Mouse (Mus musculus): Measurements from ENCODE around the gene Ubac2.
"Not testable (repeated sequence)": the region's sequence is repeated elsewhere in the genome, so short reads cannot be mapped to it uniquely, and the experiment has no call there.

Ubac2 gene

GRCm38 (mm10) chr14:121878176-121878858 is at the start of gene Ubac2:
Gene Ubac2, plus strand, starts transcription at chr14:121878620.
- DNase-seq (ENCODE audit: extremely low spot score, low spot score) = peak; percentile 99

GRCm38 (mm10) chr14:121829816-121830442 is 48.5 kb upstream of the Ubac2 start:
- no peak for DNase-seq (ENCODE audit: extremely low spot score, low spot score)

- DNase-seq (ENCODE audit: extremely low spot score, low spot score) = no peak
Measured at GRCm38 (mm10) chr14:121833001-121833520, 45.4 kb upstream of the Ubac2 start.

- DNase-seq (ENCODE audit: extremely low spot score, low spot score) = no peak
Measured at GRCm38 (mm10) chr14:121838161-121838560, 40.3 kb upstream of the Ubac2 start.

- no peak for DNase-seq (ENCODE audit: extremely low spot score, low spot score)
Measured at GRCm38 (mm10) chr14:121840217-121840616, 38.2 kb upstream of the Ubac2 start.

- no peak for DNase-seq (ENCODE audit: extremely low spot score, low spot score)
Measured at GRCm38 (mm10) chr14:121844486-121844885, 33.9 kb upstream of the Ubac2 start.

GRCm38 (mm10) chr14:121851231-121851630 is 27.2 kb upstream of the Ubac2 start:
- DNase-seq (ENCODE audit: extremely low spot score, low spot score) = no peak

GRCm38 (mm10) chr14:121852531-121852930 is 25.9 kb upstream of the Ubac2 start:
- DNase-seq (ENCODE audit: extremely low spot score, low spot score) = no peak

GRCm38 (mm10) chr14:121865162-121865561 is 13.3 kb upstream of the Ubac2 start:
- peak; percentile 39 for DNase-seq (ENCODE audit: extremely low spot score, low spot score)

GRCm38 (mm10) chr14:121866574-121866973 is 11.8 kb upstream of the Ubac2 start:
- DNase-seq (ENCODE audit: extremely low spot score, low spot score) = no peak

GRCm38 (mm10) chr14:121869111-121869510 is 9.3 kb upstream of the Ubac2 start:
- no peak for DNase-seq (ENCODE audit: extremely low spot score, low spot score)

- DNase-seq (ENCODE audit: extremely low spot score, low spot score) = no peak
Measured at GRCm38 (mm10) chr14:121872760-121873159, 5.7 kb upstream of the Ubac2 start.

- DNase-seq (ENCODE audit: extremely low spot score, low spot score) = no peak
Measured at GRCm38 (mm10) chr14:121873172-121873571, 5.2 kb upstream of the Ubac2 start.

GRCm38 (mm10) chr14:121873646-121874045 is 4.8 kb upstream of the Ubac2 start:
- no peak for DNase-seq (ENCODE audit: extremely low spot score, low spot score)

- DNase-seq (ENCODE audit: extremely low spot score, low spot score) = not testable (repeated sequence)
Measured at GRCm38 (mm10) chr14:121876190-121876589, 2.2 kb upstream of the Ubac2 start.

- no peak for DNase-seq (ENCODE audit: extremely low spot score, low spot score)
Measured at GRCm38 (mm10) chr14:121876860-121877259, 1.6 kb upstream of the Ubac2 start.

- DNase-seq (ENCODE audit: extremely low spot score, low spot score) = no peak
Measured at GRCm38 (mm10) chr14:121877640-121878039, 780 bp upstream of the Ubac2 start.

- no peak for DNase-seq (ENCODE audit: extremely low spot score, low spot score)
Measured at GRCm38 (mm10) chr14:121878859-121879206, 413 bp downstream of the Ubac2 start.

- DNase-seq (ENCODE audit: extremely low spot score, low spot score) = no peak
Measured at GRCm38 (mm10) chr14:121879266-121879840, 933 bp downstream of the Ubac2 start.

GRCm38 (mm10) chr14:121881211-121881610 is 2.8 kb downstream of the Ubac2 start:
- no peak for DNase-seq (ENCODE audit: extremely low spot score, low spot score)

GRCm38 (mm10) chr14:121884150-121884797 is 5.9 kb downstream of the Ubac2 start:
- no peak for DNase-seq (ENCODE audit: extremely low spot score, low spot score)

- DNase-seq (ENCODE audit: extremely low spot score, low spot score) = no peak
Measured at GRCm38 (mm10) chr14:121893747-121894146, 15.3 kb downstream of the Ubac2 start.
